Mouse (Mus musculus) myocyte (in vitro differentiated cells): ENCODE measurements around the gene Ogdh. TPM values are rescaled to one million over a fixed set of nuclear protein-coding genes. Genes with fewer than 3 reads are reported as not detected.
A peak's percentile ranks its signal among the peaks of the same experiment; 100 is the strongest.

Experiments used
- H3K27me3 ChIP-seq: one replicate; pipeline ENCODE4 v1.6.1; 2011; ENCODE audit not compliant: control insufficient read depth, insufficient read depth, insufficient read length
- H3K36me3 ChIP-seq: one replicate; pipeline ENCODE4 v1.6.1; 2011; ENCODE audit not compliant: control insufficient read depth, insufficient read depth
- H3K4me2 ChIP-seq: one replicate; pipeline ENCODE4 v1.6.1; 2011; ENCODE audit warnings: low read depth, control low read depth
- H3K4me3 ChIP-seq: one replicate; pipeline ENCODE4 v1.5.1; 2011; ENCODE audit warnings: mild to moderate bottlenecking, control low read depth, moderate library complexity
- H3K79me2 ChIP-seq: one replicate; pipeline ENCODE4 v1.6.1; 2011; ENCODE audit not compliant: control insufficient read depth, insufficient read depth
- H3ac ChIP-seq: one replicate; pipeline ENCODE4 v1.6.1; 2011; ENCODE audit not compliant: control insufficient read depth, insufficient read length
- CEBPB ChIP-seq: IDR thresholded peaks from 2 replicates; pipeline ENCODE4 v1.6.1; 2011; ENCODE audit warnings: mild to moderate bottlenecking, moderate library complexity; ENCODE audit not compliant: poor library complexity, insufficient read depth, severe bottlenecking
- E2F4 ChIP-seq: IDR thresholded peaks from one replicate; pipeline ENCODE4 v1.6.1; 2011; ENCODE audit warnings: mild to moderate bottlenecking, control low read depth, moderate library complexity; ENCODE audit not compliant: insufficient read depth
- MAX ChIP-seq: IDR thresholded peaks from one replicate; pipeline ENCODE4 v1.6.1; 2011; ENCODE audit warnings: low read depth, mild to moderate bottlenecking, control low read depth
- MYOD1 ChIP-seq, 3 experiments: IDR thresholded peaks; one replicate each; pipeline ENCODE4 v1.6.1; 2011; ENCODE audit warnings: control low read depth in 2 of 3, low read depth in 2 of 3, mild to moderate bottlenecking in 2 of 3, moderate library complexity in 1 of 3; ENCODE audit not compliant: insufficient read length in 2 of 3, control insufficient read depth in 1 of 3
- MYOG ChIP-seq, 3 experiments: IDR thresholded peaks; one replicate each; pipeline ENCODE4 v1.6.1; 2011; ENCODE audit warnings: control low read depth in 2 of 3, low read depth in 2 of 3, mild to moderate bottlenecking in 2 of 3; ENCODE audit not compliant: insufficient read length in 2 of 3, control insufficient read depth in 1 of 3, insufficient read depth in 1 of 3
- POLR2A ChIP-seq: IDR thresholded peaks from one replicate; pipeline ENCODE4 v1.6.1; 2011; ENCODE audit warnings: low read depth, mild to moderate bottlenecking, control low read depth, moderate library complexity; ENCODE audit not compliant: insufficient read length
- POLR2AphosphoS2 ChIP-seq: IDR thresholded peaks from one replicate; pipeline ENCODE4 v1.6.1; 2011; ENCODE audit warnings: low read depth, control low read depth; ENCODE audit not compliant: insufficient read length
- REST ChIP-seq: IDR thresholded peaks from one replicate; pipeline ENCODE4 v1.6.1; 2011; ENCODE audit warnings: mild to moderate bottlenecking, control low read depth, moderate library complexity; ENCODE audit not compliant: insufficient read depth, insufficient read length
- SRF ChIP-seq: IDR thresholded peaks from one replicate; pipeline ENCODE4 v1.6.1; 2011; ENCODE audit warnings: low read depth; ENCODE audit not compliant: control insufficient read depth, insufficient read length
- TCF12 ChIP-seq: IDR thresholded peaks from one replicate; pipeline ENCODE4 v1.6.1; 2011; ENCODE audit warnings: mild to moderate bottlenecking, control low read depth; ENCODE audit not compliant: poor library complexity, insufficient read depth, severe bottlenecking
- TCF3 ChIP-seq: IDR thresholded peaks from one replicate; pipeline ENCODE4 v1.6.1; 2011; ENCODE audit warnings: low read depth, control low read depth; ENCODE audit not compliant: insufficient read length
- USF1 ChIP-seq: IDR thresholded peaks from one replicate; pipeline ENCODE4 v1.6.1; 2011; ENCODE audit warnings: low read depth, mild to moderate bottlenecking, control low read depth, moderate library complexity
- polyA plus RNA-seq: library from polyadenylated mRNA; unstranded; fragments of >200 nt; fragmentation: generic; extraction: Trizol; gene quantifications from one replicate; pipeline ENCODE4 v1.2.1, GENCODE M21; 2012; ENCODE audit warnings: missing spikeins

Gene Ogdh
- polyA plus RNA-seq, 1 experiment, result 127 TPM

GRCm38 (mm10) chr11:6395565-6395964 lies 104.1 kb downstream of the Ogdh start:
- H3K36me3 ChIP-seq, result peaks cover 9% of the 10 kb centered on the region

DNA sequence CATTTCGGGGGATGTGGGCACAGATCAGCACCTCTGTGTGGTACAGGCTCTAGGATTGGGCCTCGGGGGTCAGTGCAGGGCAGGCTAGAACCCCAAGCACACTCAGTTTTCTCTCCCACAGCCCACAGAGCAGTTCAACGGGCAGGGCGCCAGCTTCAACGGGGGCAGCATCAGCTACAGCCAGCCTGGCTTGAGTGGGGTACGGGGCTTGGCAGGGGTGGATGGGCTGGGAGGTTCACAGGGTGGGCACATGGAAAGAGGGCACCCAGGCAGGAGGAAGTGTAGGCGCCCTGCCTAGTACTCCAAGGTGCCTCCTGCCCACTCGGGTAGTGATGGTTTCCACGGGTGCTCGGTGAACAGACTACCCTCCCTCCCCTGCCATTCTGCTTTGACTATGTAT lies 106.7 kb downstream of the Ogdh start:
- Histone ChIP-seq H3K4me3 (no peak overlapping the region), H3ac (no peak overlapping the region), H3K4me2 (no peak overlapping the region), H3K27me3 (no peaks in the 10 kb centered on the region), H3K79me2 (no peaks in the 10 kb centered on the region), H3K36me3 (peaks cover 14% of the 10 kb centered on the region)
- TF ChIP-seq SRF, result no peak
- no peak for TF ChIP-seq POLR2A
- TF ChIP-seq E2F4, result no peak
- TF ChIP-seq USF1, result no peak
- no peak for TF ChIP-seq REST
- TF ChIP-seq MAX, result no peak
- no peak for TF ChIP-seq TCF12
- no peak for TF ChIP-seq MYOD1 (IDR thresholded peaks at IDR 0.05; ENCODE audit: control insufficient read depth in 1 of 3, insufficient read length in 2 of 3, low read depth in 2 of 3)
- TF ChIP-seq MYOG (IDR thresholded peaks at IDR 0.05; ENCODE audit: control insufficient read depth in 1 of 3, insufficient read depth in 1 of 3, insufficient read length in 2 of 3, low read depth in 2 of 3), result no peak
- TF ChIP-seq POLR2AphosphoS2, result no peak

More at GRCm38 (mm10) chr11:6395565-6395964, 104.1 kb downstream of the Ogdh start:
- Histone ChIP-seq H3K4me2 (no peak overlapping the region), H3K79me2 (peaks cover 14% of the 10 kb centered on the region), H3K4me3 (no peak overlapping the region), H3ac (no peak overlapping the region), H3K27me3 (no peaks in the 10 kb centered on the region)
- TF ChIP-seq TCF3 (no peak), POLR2AphosphoS2 (no peak), POLR2A (no peak), CEBPB (no peak), MYOD1 (IDR thresholded peaks at IDR 0.05; ENCODE audit: control insufficient read depth in 1 of 3, insufficient read length in 2 of 3, low read depth in 2 of 3) (no peak), MYOG (IDR thresholded peaks at IDR 0.05; ENCODE audit: control insufficient read depth in 1 of 3, insufficient read depth in 1 of 3, insufficient read length in 2 of 3, low read depth in 2 of 3) (no peak), TCF12 (no peak), USF1 (no peak), MAX (no peak), REST (no peak), SRF (no peak), E2F4 (no peak)

DNA sequence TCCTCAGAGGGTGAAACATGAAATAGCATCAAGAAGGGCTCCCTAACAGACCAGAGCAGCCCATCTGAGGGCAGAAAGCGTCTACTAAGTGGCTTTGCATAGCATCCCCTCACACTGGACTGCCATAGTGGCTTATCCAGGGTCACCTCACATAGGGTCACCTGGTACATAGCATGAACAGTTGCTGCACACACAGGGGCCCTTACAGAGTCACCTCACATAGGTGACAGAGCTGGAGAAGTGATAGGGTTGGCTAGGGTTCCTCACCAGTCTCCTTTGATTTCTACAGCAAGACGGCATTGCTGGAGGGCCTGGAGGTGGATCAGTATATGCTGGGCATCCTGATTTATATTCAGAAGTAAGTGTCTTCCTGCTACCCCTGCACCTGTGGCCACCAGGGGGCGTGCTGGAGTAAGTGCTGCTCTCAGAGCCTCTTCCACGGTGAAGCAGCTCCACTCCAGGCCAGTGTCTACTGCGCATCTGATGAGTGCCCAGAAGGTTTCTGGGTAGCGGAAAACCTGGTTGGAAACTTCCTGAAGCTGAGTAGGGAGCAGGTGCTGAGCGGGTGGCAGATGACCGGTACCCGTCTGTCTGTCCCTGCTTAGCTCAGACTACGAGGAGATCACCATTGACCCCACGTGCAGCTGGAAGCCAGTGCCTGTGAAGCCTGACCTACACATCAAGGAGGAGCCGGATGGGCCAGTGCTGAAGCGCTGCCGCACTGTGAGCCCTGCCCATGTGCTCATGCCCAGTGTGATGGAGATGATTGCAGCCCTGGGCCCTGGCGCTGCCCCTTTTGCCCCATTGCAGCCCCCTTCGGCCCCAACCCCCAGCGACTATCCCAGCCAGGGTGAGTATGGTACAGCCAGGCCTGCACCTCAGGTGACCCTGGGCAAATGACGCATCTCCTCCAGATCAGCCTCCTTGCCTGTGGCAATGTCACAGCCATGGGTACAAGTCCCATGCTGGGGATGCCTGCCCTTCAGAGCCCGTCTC lies 111.4 kb downstream of the Ogdh start:
- no peak overlapping the region for H3K4me2 ChIP-seq
- no peaks in the 10 kb centered on the region for H3K27me3 ChIP-seq
- no peaks in the 10 kb centered on the region for H3K79me2 ChIP-seq
- H3ac ChIP-seq, result no peak overlapping the region
- peaks cover 14% of the 10 kb centered on the region for H3K36me3 ChIP-seq
- H3K4me3 ChIP-seq, result no peak overlapping the region
- TF ChIP-seq REST (no peak), MYOG (IDR thresholded peaks at IDR 0.05; ENCODE audit: control insufficient read depth in 1 of 3, insufficient read depth in 1 of 3, insufficient read length in 2 of 3, low read depth in 2 of 3) (peak in 1 of 3 experiments; percentile 8), MYOD1 (IDR thresholded peaks at IDR 0.05; ENCODE audit: control insufficient read depth in 1 of 3, insufficient read length in 2 of 3, low read depth in 2 of 3) (no peak), MAX (no peak), TCF12 (no peak), TCF3 (no peak)

DNA sequence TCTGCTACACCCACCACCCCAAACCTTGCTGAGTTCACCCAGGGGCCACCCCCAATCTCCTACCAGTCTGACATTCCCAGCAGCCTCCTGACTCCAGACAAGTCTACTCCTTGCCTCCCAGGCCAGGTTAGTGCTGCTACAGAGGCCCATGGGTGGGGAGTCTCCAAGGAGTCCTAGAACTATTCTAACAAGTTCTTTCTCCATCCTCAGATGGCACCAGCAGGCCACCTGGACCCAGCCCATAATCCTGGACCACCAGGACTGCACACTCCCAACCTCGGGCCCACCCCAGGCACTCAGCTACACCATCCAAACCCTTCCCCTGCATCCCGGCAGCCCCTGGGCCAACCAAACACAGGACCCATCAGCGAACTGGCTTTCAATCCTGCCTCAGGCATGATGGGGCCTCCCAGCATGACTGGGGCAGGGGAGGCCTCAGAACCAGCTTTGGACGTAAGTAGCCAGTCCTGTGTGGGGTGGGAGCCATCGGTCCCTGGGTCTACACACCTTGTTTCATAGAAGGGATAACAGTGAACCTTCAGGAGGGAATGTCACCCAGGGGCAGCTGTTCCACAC lies 112.5 kb downstream of the Ogdh start:
- H3K36me3 ChIP-seq, result peaks cover 14% of the 10 kb centered on the region
- no peak overlapping the region for H3K4me3 ChIP-seq
- H3K4me2 ChIP-seq, result no peak overlapping the region
- no peaks in the 10 kb centered on the region for H3K79me2 ChIP-seq
- TF ChIP-seq USF1 (no peak), MYOD1 (IDR thresholded peaks at IDR 0.05; ENCODE audit: control insufficient read depth in 1 of 3, insufficient read length in 2 of 3, low read depth in 2 of 3) (no peak), REST (no peak), MAX (no peak), CEBPB (no peak), E2F4 (no peak), TCF3 (no peak), TCF12 (no peak)
- H3K27me3 ChIP-seq, result no peaks in the 10 kb centered on the region
- H3ac ChIP-seq, result no peak overlapping the region
